Mouse (Mus musculus) forebrain, embryonic 13.5 days (tissue): ENCODE results near the gene Catsperb. TPM values are rescaled to one million over a fixed set of nuclear protein-coding genes. Genes with fewer than 3 reads are reported as not detected.
"Not testable (repeated sequence)": the region's sequence is repeated elsewhere in the genome, so short reads cannot be mapped to it uniquely, and the experiment has no call there.

ENCODE experiments used
- ATAC-seq: fragments of 200-750 bp; cut with Nextera tagmentation; 2 replicates; pipeline ENCODE4 v1.8.0; 2017
- H3K27ac ChIP-seq: fragments of 300-500 bp; sonication (generic); 2 replicates; pipeline ENCODE4 v1.5.1; 2015; ENCODE audit warnings: inconsistent platforms, mild to moderate bottlenecking, moderate library complexity
- H3K27me3 ChIP-seq: fragments of 300-500 bp; sonication (generic); 2 replicates; pipeline ENCODE4 v1.6.1; 2015; ENCODE audit warnings: mild to moderate bottlenecking, inconsistent platforms
- H3K36me3 ChIP-seq: fragments of 300-500 bp; sonication (generic); 2 replicates; pipeline ENCODE4 v1.6.1; 2015; ENCODE audit warnings: mild to moderate bottlenecking, inconsistent platforms; ENCODE audit not compliant: poor library complexity, severe bottlenecking
- H3K4me1 ChIP-seq: fragments of 300-500 bp; sonication (generic); 2 replicates; pipeline ENCODE4 v1.6.1; 2015; ENCODE audit warnings: inconsistent platforms
- H3K4me2 ChIP-seq: fragments of 300-500 bp; sonication (generic); 2 replicates; pipeline ENCODE4 v1.6.1; 2015; ENCODE audit warnings: inconsistent platforms, mild to moderate bottlenecking, moderate library complexity
- H3K4me3 ChIP-seq: fragments of 300-500 bp; sonication (generic); 2 replicates; pipeline ENCODE4 v1.5.1; 2015; ENCODE audit warnings: mild to moderate bottlenecking, inconsistent platforms
- H3K9ac ChIP-seq: fragments of 300-500 bp; sonication (generic); 2 replicates; pipeline ENCODE4 v1.6.1; 2015; ENCODE audit warnings: mild to moderate bottlenecking, inconsistent platforms
- H3K9me3 ChIP-seq: fragments of 300-500 bp; sonication (generic); replicated peaks from 2 replicates; pipeline ENCODE4 v1.6.1; 2016; ENCODE audit warnings: inconsistent platforms
- WGBS: fragments of 180-500 bp; shearing (Covaris S2); methylation state at CpG from one replicate; pipeline ENCODE4 v1.1.7; 2015; 5-methylcytosine and 5-hydroxymethylcytosine counted together
- microRNA-seq: library from miRNA; unstranded; fragments of <30 nt; microRNA quantifications from one replicate; pipeline ENCODE4, GENCODE M21; 2016
- polyA plus RNA-seq: library from polyadenylated mRNA; unstranded; fragments of >200 nt; fragmentation: Nextera tagmentation; extraction: Ambion mirVana; gene quantifications from 2 replicates; pipeline ENCODE4 v1.2.1, GENCODE M21; 2015

Catsperb gene
- polyA plus RNA-seq = not detected in 2 replicates

- not testable (repeated sequence) for H3K4me3 ChIP-seq, H3K27me3 ChIP-seq, H3K9ac ChIP-seq, H3K27ac ChIP-seq, H3K4me1 ChIP-seq, H3K36me3 ChIP-seq, H3K4me2 ChIP-seq, ATAC-seq, H3K9me3 ChIP-seq
- WGBS = 76% methylated on average over 1 of the region's 1 CpGs
These were observed at the start of gene Catsperb for GRCm38 (mm10) chr12:101404353-101404752. Gene Catsperb, plus strand, starts transcription at chr12:101404653.

- H3K9ac ChIP-seq, H3K27me3 ChIP-seq, H3K27ac ChIP-seq, ATAC-seq, H3K4me1 ChIP-seq, H3K4me3 ChIP-seq, H3K9me3 ChIP-seq, H3K4me2 ChIP-seq, H3K36me3 ChIP-seq: not testable (repeated sequence)
- WGBS = 95% methylated on average over 1 of the region's 1 CpGs
These were observed 43.0 kb upstream of the Catsperb start for GRCm38 (mm10) chr12:101361468-101361867.

- WGBS = 83% methylated on average over 1 of the region's 1 CpGs
- not testable (repeated sequence) for H3K4me1 ChIP-seq, H3K9me3 ChIP-seq, H3K36me3 ChIP-seq, H3K9ac ChIP-seq, H3K4me2 ChIP-seq, ATAC-seq, H3K27ac ChIP-seq, H3K4me3 ChIP-seq, H3K27me3 ChIP-seq
These were observed 23.0 kb upstream of the Catsperb start for GRCm38 (mm10) chr12:101381460-101381859.

GRCm38 (mm10) chr12:101426131-101426530 lies 21.7 kb downstream of the Catsperb start:
- Histone ChIP-seq H3K9ac (no peak overlapping the region), H3K4me1 (no peaks in the 10 kb centered on the region), H3K4me2 (no peak overlapping the region), H3K27me3 (no peaks in the 10 kb centered on the region), H3K36me3 (no peaks in the 10 kb centered on the region), H3K9me3 (no peaks in the 10 kb centered on the region), H3K27ac (no peak overlapping the region), H3K4me3 (no peak overlapping the region)
- no peak for ATAC-seq
- 83% methylated on average over 1 of the region's 1 CpGs for WGBS

GRCm38 (mm10) chr12:101462051-101462450 lies 57.6 kb downstream of the Catsperb start:
- Histone ChIP-seq H3K4me1 (no peaks in the 10 kb centered on the region), H3K27ac (no peak overlapping the region), H3K27me3 (no peaks in the 10 kb centered on the region), H3K9me3 (no peaks in the 10 kb centered on the region), H3K36me3 (no peaks in the 10 kb centered on the region), H3K4me3 (no peak overlapping the region), H3K9ac (no peak overlapping the region), H3K4me2 (no peak overlapping the region)
- WGBS = 91% methylated on average over 5 of the region's 5 CpGs
- ATAC-seq = no peak

- no peak overlapping the region for H3K4me2 ChIP-seq
- no peak for ATAC-seq
- no peak overlapping the region for H3K9ac ChIP-seq
These were observed 79.1 kb downstream of the Catsperb start for GRCm38 (mm10) chr12:101483571-101483970.

GRCm38 (mm10) chr12:101511326-101511725 lies 106.9 kb downstream of the Catsperb start:
- not testable (repeated sequence) for H3K27me3 ChIP-seq, H3K4me2 ChIP-seq, ATAC-seq, H3K9me3 ChIP-seq, H3K27ac ChIP-seq, H3K4me1 ChIP-seq, H3K36me3 ChIP-seq, H3K9ac ChIP-seq, H3K4me3 ChIP-seq
- WGBS = 85% methylated on average over 2 of the region's 2 CpGs

More at GRCm38 (mm10) chr12:101483571-101483970, 79.1 kb downstream of the Catsperb start:
- H3K4me1 ChIP-seq = no peaks in the 10 kb centered on the region
- no peak overlapping the region for H3K27ac ChIP-seq
- H3K4me3 ChIP-seq = no peak overlapping the region
- H3K9me3 ChIP-seq = no peaks in the 10 kb centered on the region
- H3K27me3 ChIP-seq = no peaks in the 10 kb centered on the region
- no peaks in the 10 kb centered on the region for H3K36me3 ChIP-seq

GRCm38 (mm10) chr12:101606622-101607021 lies 202.2 kb downstream of the Catsperb start:
- not testable (repeated sequence) for H3K27ac ChIP-seq, H3K4me3 ChIP-seq, H3K36me3 ChIP-seq, H3K9ac ChIP-seq, H3K9me3 ChIP-seq, H3K27me3 ChIP-seq, H3K4me2 ChIP-seq, H3K4me1 ChIP-seq, ATAC-seq

- no peaks in the 10 kb centered on the region for H3K27me3 ChIP-seq
- H3K9ac ChIP-seq = no peak overlapping the region
- ATAC-seq = no peak
- no peaks in the 10 kb centered on the region for H3K9me3 ChIP-seq
- no peak overlapping the region for H3K27ac ChIP-seq
- WGBS = 96% methylated on average over 1 of the region's 1 CpGs
- no peak overlapping the region for H3K4me3 ChIP-seq
- no peaks in the 10 kb centered on the region for H3K36me3 ChIP-seq
- H3K4me1 ChIP-seq = no peaks in the 10 kb centered on the region
- no peak overlapping the region for H3K4me2 ChIP-seq
These were observed 228.7 kb downstream of the Catsperb start for GRCm38 (mm10) chr12:101633137-101633536.

GRCm38 (mm10) chr12:101667502-101667901 lies 263.0 kb downstream of the Catsperb start:
- Histone ChIP-seq H3K27me3 (no peaks in the 10 kb centered on the region), H3K36me3 (no peaks in the 10 kb centered on the region), H3K4me2 (no peak overlapping the region), H3K27ac (no peak overlapping the region), H3K4me3 (no peak overlapping the region), H3K9me3 (no peaks in the 10 kb centered on the region), H3K9ac (no peak overlapping the region), H3K4me1 (no peaks in the 10 kb centered on the region)
- WGBS = 91% methylated on average over 2 of the region's 2 CpGs
- ATAC-seq = no peak

Small RNAs within 50 kb of the gene (microRNA-seq; reads per million reads assigned to microRNA genes)
- gene Gm24542 = not detected
